Mouse (Mus musculus) megakaryocyte, adult 5-6 weeks (primary cell): ENCODE data around the gene Scap. TPM values are rescaled to one million over a fixed set of nuclear protein-coding genes. Genes with fewer than 3 reads are reported as not detected.

Experiments
- total RNA-seq, 2 experiments: library from RNA; stranded (forward) in 1 of 2; stranded (reverse) in 1 of 2; fragments of 153-499, 151-499 nt in 1 of 2; fragments of 221-1000, 200-1000 nt in 1 of 2; gene quantifications; 2 replicates each; pipeline versions ENCODE4 v1.2.3 to v1.2.4; 2015 to 2017

The Scap gene
- total RNA-seq, 2 experiments from 2014 or later, result 12.8 to 18.7 TPM

Other genes with a start within 250 kb of the Scap start
- 52.4 and 55.5 TPM in 2 replicates for gene Smarcc1, start 215.6 kb upstream of the Scap start, total RNA-seq (2015)
- gene Smarcc1, start 215.6 kb upstream of the Scap start, total RNA-seq (2017), result 27.4 and 45.0 TPM in 2 replicates
- gene Dhx30, start 215.5 kb upstream of the Scap start, total RNA-seq (2015), result 29.6 and 29.8 TPM in 2 replicates
- gene Dhx30, start 215.5 kb upstream of the Scap start, total RNA-seq (2017), result 25.4 and 27.1 TPM in 2 replicates
- gene Cspg5, start 89.5 kb upstream of the Scap start, total RNA-seq (2015), result 0.05 TPM in 1 of 2 replicates, not detected in the other
- gene Cspg5, start 89.5 kb upstream of the Scap start, total RNA-seq (2017), result 0.08 and 0.33 TPM in 2 replicates
- 4.8 and 5.1 TPM in 2 replicates for gene Elp6, start 28.1 kb upstream of the Scap start, total RNA-seq (2015)
- 3.0 and 4.9 TPM in 2 replicates for gene Elp6, start 28.1 kb upstream of the Scap start, total RNA-seq (2017)
- 7.2 and 11.5 TPM in 2 replicates for gene Ptpn23, start 74.9 kb downstream of the Scap start, total RNA-seq (2015)
- gene Ptpn23, start 74.9 kb downstream of the Scap start, total RNA-seq (2017), result 2.9 and 5.9 TPM in 2 replicates
- 7,759 and 10,303 TPM in 2 replicates for gene Ngp, start 86.5 kb downstream of the Scap start, total RNA-seq (2015)
- gene Ngp, start 86.5 kb downstream of the Scap start, total RNA-seq (2017), result 2,992 and 4,182 TPM in 2 replicates
- 19.8 and 21.9 TPM in 2 replicates for gene Klhl18, start 143.4 kb downstream of the Scap start, total RNA-seq (2015)
- gene Klhl18, start 143.4 kb downstream of the Scap start, total RNA-seq (2017), result 16.7 and 18.8 TPM in 2 replicates
- gene Kif9, start 143.7 kb downstream of the Scap start, total RNA-seq (2015), result 1.1 and 1.6 TPM in 2 replicates
- gene Kif9, start 143.7 kb downstream of the Scap start, total RNA-seq (2017), result 2.2 and 3.3 TPM in 2 replicates
- 109 and 127 TPM in 2 replicates for gene Setd2, start 199.3 kb downstream of the Scap start, total RNA-seq (2015)
- 159 and 176 TPM in 2 replicates for gene Setd2, start 199.3 kb downstream of the Scap start, total RNA-seq (2017)